Mouse (Mus musculus): ENCODE measurements at regions not wholly inside any gene's neighbourhood (a gene's known extent, or its start where the extent isn't known, plus 50 kb on each side); places are given as distances from the start of the nearest gene placed in this dataset.

- TF ChIP-seq CTCF (IDR thresholded peaks at IDR 0.05) (no peak), POLR2A (IDR thresholded peaks at IDR 0.05; ENCODE audit: insufficient read depth, low read depth, low read length) (no peak), EP300 (IDR thresholded peaks at IDR 0.05; ENCODE audit: insufficient read depth, low read depth, low read length) (no peak)
These were observed 182.8 kb upstream of the Pitrm1 start for GRCm38 (mm10) chr13:6365169-6365568.

Measured in heart, adult 2 months (tissue).